Mouse (Mus musculus) forebrain, embryonic 14.5 days (tissue): Measurements from ENCODE around the gene Calcoco1. TPM values are rescaled to one million over a fixed set of nuclear protein-coding genes. Genes with fewer than 3 reads are reported as not detected.

Experiments
- ATAC-seq: fragments of 200-750 bp; cut with Nextera tagmentation; 2 replicates; pipeline ENCODE4 v1.8.0; 2017; ENCODE audit warnings: mild to moderate bottlenecking, moderate library complexity
- DNase-seq: peaks from one replicate; pipeline ENCODE4 v3.0.0-alpha.2; 2015; ENCODE audit warnings: low spot score
- H3K27ac ChIP-seq: fragments of 300-500 bp; sonication (generic); 2 replicates; pipeline ENCODE4 v1.5.1; 2014; ENCODE audit warnings: low read depth, mild to moderate bottlenecking, control low read depth, low read length, moderate library complexity
- H3K27me3 ChIP-seq: fragments of 300-500 bp; sonication (generic); replicated peaks from 2 replicates; pipeline ENCODE4 v1.6.1; 2014; ENCODE audit warnings: low read length, control low read depth, mixed read lengths; ENCODE audit not compliant: control insufficient read depth, insufficient read depth
- H3K36me3 ChIP-seq: fragments of 300-500 bp; sonication (generic); 2 replicates; pipeline ENCODE4 v1.6.1; 2014; ENCODE audit warnings: low read length, control low read depth; ENCODE audit not compliant: control insufficient read depth, insufficient read depth
- H3K4me1 ChIP-seq: fragments of 300-500 bp; sonication (generic); 2 replicates; pipeline ENCODE4 v1.6.1; 2014; ENCODE audit warnings: antibody characterized with exemption, low read length, control low read depth; ENCODE audit not compliant: control insufficient read depth, insufficient read depth
- H3K4me2 ChIP-seq: fragments of 300-500 bp; sonication (generic); 2 replicates; pipeline ENCODE4 v1.6.1; 2014; ENCODE audit warnings: mild to moderate bottlenecking, control low read depth, low read length
- H3K4me3 ChIP-seq: fragments of 300-500 bp; sonication (generic); 2 replicates; pipeline ENCODE4 v1.5.1; 2014; ENCODE audit warnings: low read depth, low read length, control low read depth
- H3K9ac ChIP-seq: fragments of 300-500 bp; sonication (generic); 2 replicates; pipeline ENCODE4 v1.6.1; 2014; ENCODE audit warnings: mild to moderate bottlenecking, low read length, control low read depth, moderate library complexity
- H3K9me3 ChIP-seq: fragments of 300-500 bp; sonication (generic); replicated peaks from 2 replicates; pipeline ENCODE4 v1.6.1; 2016; ENCODE audit warnings: low read length, control low read depth, mixed read lengths; ENCODE audit not compliant: control insufficient read depth
- WGBS: fragments of 180-500 bp; shearing (Covaris S2); extraction: QIAGEN DNeasy Blood & Tissue Kit; methylation state at CpG from one replicate; pipeline ENCODE4 v1.1.7; 2014; 5-methylcytosine and 5-hydroxymethylcytosine counted together
- polyA plus RNA-seq: library from polyadenylated mRNA; unstranded; fragments of >200 nt; fragmentation: Nextera tagmentation; extraction: Ambion mirVana; gene quantifications from 2 replicates; pipeline ENCODE4 v1.2.1, GENCODE M21; 2014

Calcoco1 gene
- polyA plus RNA-seq, 1 experiment from 2014 or later: 48.2 TPM

GRCm38 (mm10) chr15:102692321-102692804, 29.6 kb downstream of the Calcoco1 start:
- Histone ChIP-seq H3K27ac (peak overlapping the region; percentile 17; the same call in 1 of the 2 replicates), H3K4me2 (peak overlapping the region; percentile 51), H3K9me3 (no peaks in the 10 kb centered on the region), H3K36me3 (no peaks in the 10 kb centered on the region), H3K4me3 (peak overlapping the region; percentile 37), H3K9ac (peak overlapping the region; percentile 56), H3K4me1 (peaks cover 14% of the 10 kb centered on the region), H3K27me3 (peaks cover 44% of the 10 kb centered on the region)
- 1% methylated on average over 26 of the region's 26 CpGs for WGBS
- peak; percentile 62 for ATAC-seq
- peak; percentile 57 for DNase-seq

DNA sequence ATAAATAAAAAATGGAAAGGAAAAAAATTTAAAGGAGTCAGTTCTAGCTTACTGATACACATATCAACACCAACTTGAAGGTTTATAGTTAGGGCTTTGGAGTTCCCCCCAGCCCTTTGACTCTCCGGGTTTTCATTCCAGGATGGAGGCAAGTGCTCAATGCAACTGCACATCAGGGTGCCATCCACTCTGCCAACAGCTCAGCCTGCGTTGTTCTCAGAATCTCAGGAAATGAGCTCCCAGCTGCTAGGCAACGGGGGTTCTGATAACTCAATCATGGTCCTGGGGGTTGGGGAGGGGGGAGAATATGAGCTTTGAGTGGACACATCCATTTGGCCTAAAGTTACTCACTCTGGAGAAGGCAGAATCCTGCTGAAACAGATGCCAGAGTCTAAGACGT, 36.2 kb downstream of the Calcoco1 start:
- peak; percentile 65 for DNase-seq
- no peak overlapping the region for H3K27ac ChIP-seq

DNA sequence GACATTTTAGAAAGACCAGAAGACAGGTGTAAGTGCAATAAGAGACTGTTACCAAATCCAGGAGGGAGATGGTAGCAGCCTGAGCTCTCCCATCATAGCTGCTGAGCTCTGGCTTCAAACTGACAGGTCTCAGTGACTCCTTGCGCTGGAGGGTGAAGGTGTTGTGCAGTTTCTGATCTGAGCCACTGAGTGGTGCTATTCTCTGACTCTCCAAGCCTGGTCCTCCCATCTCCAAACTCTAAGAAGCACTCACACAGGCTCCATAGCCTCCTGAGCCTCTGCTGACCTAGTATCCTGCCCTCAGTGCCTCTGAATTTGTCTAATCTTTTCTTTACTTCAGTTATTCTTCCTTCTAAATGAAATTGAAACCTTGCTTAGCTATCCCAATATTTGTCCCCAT, 38.3 kb downstream of the Calcoco1 start:
- no peak for ATAC-seq
- H3K4me1 ChIP-seq: 0 out of 2 replicates have a peak, but pooled peaks cover 5% of the 10 kb centered on the region
- no peaks in the 10 kb centered on the region for H3K27me3 ChIP-seq
- no peak overlapping the region for H3K27ac ChIP-seq
- no peak overlapping the region for H3K9ac ChIP-seq
- H3K36me3 ChIP-seq: no peaks in the 10 kb centered on the region
- no peak overlapping the region for H3K4me3 ChIP-seq
- peak; percentile 36 for DNase-seq
- WGBS: 12% methylated on average over 1 of the region's 1 CpGs
- H3K4me2 ChIP-seq: no peak overlapping the region
- H3K9me3 ChIP-seq: no peaks in the 10 kb centered on the region

More for the DNA sequence above, 36.2 kb downstream of the Calcoco1 start:
- Histone ChIP-seq H3K4me3 (no peak overlapping the region), H3K36me3 (no peaks in the 10 kb centered on the region), H3K9ac (no peak overlapping the region), H3K4me1 (0 out of 2 replicates have a peak, but pooled peaks cover 5% of the 10 kb centered on the region), H3K9me3 (no peaks in the 10 kb centered on the region), H3K4me2 (no peak overlapping the region), H3K27me3 (peaks cover 7% of the 10 kb centered on the region)
- 7% methylated on average over 4 of the region's 4 CpGs for WGBS
- ATAC-seq: no peak

DNA sequence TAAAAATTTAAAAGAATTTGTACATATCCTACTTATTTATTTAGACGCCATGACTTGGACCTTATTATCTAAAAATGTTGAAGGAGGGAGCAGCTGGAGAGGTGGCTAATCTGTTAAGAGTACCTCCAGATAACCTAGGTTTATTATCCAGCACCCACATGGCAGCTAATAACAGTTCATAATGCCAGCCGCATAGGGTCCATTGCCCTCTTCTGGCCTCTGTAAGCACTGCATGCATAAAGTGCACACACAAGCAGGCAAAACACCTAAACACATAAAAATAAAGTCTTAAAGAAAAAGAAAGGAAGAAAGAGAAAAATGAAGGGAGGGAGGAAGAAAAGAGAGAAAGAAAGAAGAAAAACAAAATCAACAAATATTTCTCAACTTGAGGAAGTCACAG, 45.6 kb downstream of the Calcoco1 start:
- Histone ChIP-seq H3K4me1 (peaks cover 11% of the 10 kb centered on the region), H3K9me3 (no peaks in the 10 kb centered on the region), H3K27me3 (no peaks in the 10 kb centered on the region), H3K4me3 (no peak overlapping the region), H3K36me3 (no peaks in the 10 kb centered on the region), H3K9ac (no peak overlapping the region), H3K4me2 (no peak overlapping the region), H3K27ac (no peak overlapping the region)
- no peak for DNase-seq
- 99% methylated on average over 2 of the region's 2 CpGs for WGBS
- ATAC-seq: no peak

DNA sequence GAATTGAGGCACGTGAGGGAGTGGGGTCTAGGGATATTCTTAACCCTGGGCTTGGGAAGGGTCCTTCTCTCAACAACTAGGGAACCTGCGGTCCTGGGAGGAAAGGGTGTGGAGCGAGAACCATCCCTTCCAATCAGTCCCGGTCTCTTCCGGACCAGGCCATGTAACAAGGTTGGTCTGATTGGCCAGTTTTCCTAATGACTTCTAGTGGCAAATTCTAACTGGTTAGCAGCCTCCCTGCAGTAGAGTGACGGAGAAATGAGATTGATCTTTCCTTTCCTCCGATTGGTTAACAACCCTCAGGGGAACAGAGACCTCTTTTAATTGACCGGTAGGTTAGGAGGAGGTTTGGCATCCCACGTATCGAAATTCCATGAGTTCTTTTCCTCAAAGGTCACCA, 48.4 kb downstream of the Calcoco1 start:
- Histone ChIP-seq H3K27ac (0 out of 2 replicates have a peak overlapping the region, but pooled peaks have one; percentile 14), H3K4me2 (peak overlapping the region; percentile 66), H3K9ac (no peak overlapping the region), H3K4me3 (peak overlapping the region; percentile 8; the same call in 1 of the 2 replicates), H3K27me3 (no peaks in the 10 kb centered on the region), H3K36me3 (0 out of 2 replicates have a peak, but pooled peaks cover 1% of the 10 kb centered on the region), H3K9me3 (no peaks in the 10 kb centered on the region), H3K4me1 (peaks cover 22% of the 10 kb centered on the region)
- ATAC-seq: peak; percentile 27
- peak; percentile 87 for DNase-seq
- WGBS: 9% methylated on average over 10 of the region's 10 CpGs

GRCm38 (mm10) chr15:102672215-102673071, 49.5 kb downstream of the Calcoco1 start, which contains the start of gene Atp5g2:
TSS of gene Atp5g2 (minus strand) at chr15:102672352.
- Histone ChIP-seq H3K4me1 (peaks cover 22% of the 10 kb centered on the region), H3K4me2 (peak within 1 kb of the TSS; percentile 66), H3K9me3 (no peaks in the 10 kb centered on the region), H3K27ac (peak within 1 kb of the TSS; percentile 99), H3K36me3 (peaks cover 10% of the 10 kb centered on the region), H3K9ac (peak within 1 kb of the TSS; percentile 90), H3K4me3 (peak within 1 kb of the TSS; percentile 47), H3K27me3 (no peaks in the 10 kb centered on the region)
- WGBS: 3% methylated on average over 37 of the region's 37 CpGs
- ATAC-seq: no peak
- DNase-seq: peak; percentile 64

DNA sequence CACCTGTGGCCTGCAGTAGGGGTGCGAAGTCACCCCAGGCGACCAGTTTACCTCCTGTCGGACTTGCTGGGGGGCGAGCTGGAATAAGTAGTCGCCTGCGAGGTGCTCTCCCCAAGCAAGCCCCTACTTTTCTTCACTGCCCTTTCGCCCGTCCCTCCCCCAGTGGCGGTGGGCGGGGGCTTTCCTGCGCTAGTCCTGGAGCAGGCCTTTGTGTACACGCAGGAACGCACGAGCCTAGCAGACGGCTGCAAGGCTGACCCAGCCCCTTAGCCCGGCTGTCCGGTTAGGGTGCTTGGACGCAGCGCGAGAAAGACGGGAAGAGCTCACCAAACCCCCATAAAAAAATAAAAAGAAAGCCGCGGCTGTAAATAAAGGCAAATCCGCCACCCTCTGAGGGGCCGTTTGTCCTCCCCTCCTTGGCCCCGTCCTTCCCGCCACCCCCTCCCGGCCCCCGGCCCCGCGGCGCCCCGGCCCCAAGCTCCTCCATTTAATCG, 50.2 kb downstream of the Calcoco1 start:
- Histone ChIP-seq H3K9ac (peak overlapping the region; percentile 90), H3K36me3 (peaks cover 17% of the 10 kb centered on the region), H3K4me1 (peaks cover 22% of the 10 kb centered on the region), H3K4me3 (peak overlapping the region; percentile 47), H3K27me3 (no peaks in the 10 kb centered on the region), H3K4me2 (peak overlapping the region; percentile 66), H3K27ac (peak overlapping the region; percentile 99), H3K9me3 (no peaks in the 10 kb centered on the region)
- peak; percentile 81 for DNase-seq
- ATAC-seq: peak; percentile 65
- 1% methylated on average over 28 of the region's 34 CpGs for WGBS

GRCm38 (mm10) chr15:102670767-102671575, 51.0 kb downstream of the Calcoco1 start:
- Histone ChIP-seq H3K9me3 (no peaks in the 10 kb centered on the region), H3K4me2 (peak overlapping the region; percentile 96), H3K9ac (peak overlapping the region; percentile 97), H3K4me3 (peak overlapping the region; percentile 82), H3K27ac (peak overlapping the region; percentile 99), H3K4me1 (peaks cover 22% of the 10 kb centered on the region), H3K27me3 (no peaks in the 10 kb centered on the region), H3K36me3 (peaks cover 23% of the 10 kb centered on the region)
- WGBS: under 1% methylated on average over 49 of the region's 53 CpGs
- ATAC-seq (peak; percentile 91), DNase-seq (peak; percentile 99)
